Mouse (Mus musculus): Measurements from ENCODE around the gene Eya2.

DNA sequence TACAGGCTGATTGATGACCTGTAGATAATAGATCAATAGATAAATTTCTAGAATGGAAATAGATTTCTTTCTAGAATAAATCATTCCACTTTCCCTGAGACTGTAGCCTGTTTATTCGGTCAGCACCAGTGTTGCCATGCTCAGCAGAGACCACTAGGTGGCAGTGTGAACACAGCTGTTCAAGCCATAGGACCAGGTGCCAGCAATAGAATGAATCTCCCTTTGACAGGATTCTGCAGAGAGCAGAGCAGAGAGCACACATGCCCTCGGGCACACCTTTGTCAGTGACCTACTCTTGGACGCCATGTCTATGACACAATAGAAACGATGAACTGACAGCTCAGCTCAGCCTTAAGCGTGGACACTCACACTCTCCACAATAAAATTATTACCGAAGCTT is 184.1 kb downstream of the Eya2 start:
- TF ChIP-seq CTCF (IDR thresholded peaks at IDR 0.05; ENCODE audit: low read depth, low read length) = peak; percentile 96
- no peak for TF ChIP-seq TAL1 (conservative IDR thresholded peaks at IDR 0.05; ENCODE audit: low read depth, low read length)
- TF ChIP-seq GATA1 (IDR thresholded peaks at IDR 0.05; ENCODE audit: borderline replicate concordance, low read length) = no peak
- no peak for TF ChIP-seq POLR2AphosphoS5 (IDR thresholded peaks at IDR 0.05; ENCODE audit: insufficient replicate concordance, low read depth, low read length)
- no peak for TF ChIP-seq GATA2 (IDR thresholded peaks at IDR 0.05; ENCODE audit: borderline replicate concordance, low read depth, low read length)

All from G1E (cell line).